Mouse (Mus musculus) retina, postnatal 1 day (tissue): ENCODE results near the gene Gna15.

Experiments
- DNase-seq: peaks from one replicate; pipeline ENCODE4 v3.0.0-alpha.2; 2012

The Gna15 gene

GRCm38 (mm10) chr10:81465265-81465645 lies 58.8 kb downstream of the Gna15 start:
- peak; percentile 23 for DNase-seq

- peak; percentile 84 for DNase-seq
Measured at GRCm38 (mm10) chr10:81464405-81465264, 59.4 kb downstream of the Gna15 start.

DNA sequence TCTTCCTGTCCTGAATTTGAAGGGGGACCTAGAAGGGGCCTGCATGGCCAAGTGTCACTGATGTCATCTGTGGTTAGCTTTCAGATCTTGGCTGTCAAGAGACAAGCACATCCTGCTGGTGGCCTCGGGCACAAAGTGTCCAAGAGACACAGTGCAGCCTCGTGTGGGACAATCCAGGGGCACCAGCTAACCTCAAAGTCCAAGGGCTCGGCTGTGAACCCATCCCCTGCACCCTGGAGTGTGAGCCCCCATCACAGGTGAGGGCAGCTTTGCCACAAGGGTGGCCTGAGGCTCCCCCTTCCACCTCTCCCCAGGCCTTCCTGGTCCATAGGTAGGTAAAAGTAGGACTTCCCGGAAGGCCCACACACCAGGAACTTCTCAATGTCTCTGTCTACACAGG lies 60.5 kb downstream of the Gna15 start:
- DNase-seq = no peak

- no peak for DNase-seq
Measured at GRCm38 (mm10) chr10:81462917-81463316, 61.1 kb downstream of the Gna15 start.

GRCm38 (mm10) chr10:81462415-81462804 lies 61.6 kb downstream of the Gna15 start:
- DNase-seq = no peak

DNA sequence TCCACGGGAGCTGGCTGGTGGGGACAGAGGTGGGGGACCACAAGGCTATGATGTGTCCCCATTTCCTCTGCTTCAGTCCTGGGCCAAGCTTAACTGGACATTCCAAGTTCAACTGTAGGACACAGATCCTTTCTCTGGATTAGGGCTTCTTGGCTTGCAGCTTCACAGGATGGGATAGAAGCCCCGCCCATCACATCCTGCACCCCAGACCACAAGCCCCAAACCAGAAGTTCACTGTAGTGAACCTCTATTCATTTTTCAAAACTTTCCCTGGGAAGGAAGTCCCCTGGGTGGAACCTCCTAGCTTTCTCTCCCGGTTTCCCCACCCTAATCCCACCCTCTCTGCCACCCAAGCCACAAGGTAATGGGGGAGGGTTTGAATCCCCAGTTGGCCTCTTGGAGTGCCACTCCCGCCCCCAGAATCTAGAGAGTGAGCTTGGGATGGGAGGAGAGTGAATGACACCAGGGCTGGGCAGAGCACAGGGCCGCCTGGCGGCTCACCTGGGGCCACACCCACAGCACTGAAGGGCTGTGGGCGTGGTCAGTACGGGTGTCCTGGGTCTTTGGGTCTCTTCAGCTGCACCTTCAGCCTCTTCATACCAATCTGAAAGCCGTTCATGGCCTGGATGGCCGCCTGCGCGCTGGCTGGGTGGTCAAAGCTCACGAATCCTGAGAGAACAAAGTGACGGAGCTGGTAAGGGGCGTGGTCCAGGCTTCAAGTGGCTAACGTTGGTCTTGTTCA lies 62.2 kb downstream of the Gna15 start:
- DNase-seq = no peak

DNA sequence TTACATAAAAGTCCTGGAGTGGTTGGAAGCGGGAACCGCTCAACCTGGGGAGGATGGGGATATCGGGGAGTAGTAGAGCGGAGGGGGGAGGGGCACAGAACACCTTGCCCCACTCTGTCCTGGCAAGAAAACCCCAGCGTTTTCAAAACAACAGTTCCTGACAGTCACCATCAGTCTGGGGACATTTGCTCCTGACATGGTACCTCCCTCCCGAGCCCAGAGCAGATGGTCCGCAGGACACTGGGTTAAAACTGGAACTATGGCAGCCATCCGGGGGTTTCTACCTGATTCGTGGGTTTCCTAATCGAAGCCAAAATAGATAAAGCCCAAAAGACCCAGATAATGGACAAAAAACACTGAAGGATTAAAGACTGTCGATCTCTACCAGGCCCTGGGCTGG lies 63.1 kb downstream of the Gna15 start:
- DNase-seq = no peak

DNA sequence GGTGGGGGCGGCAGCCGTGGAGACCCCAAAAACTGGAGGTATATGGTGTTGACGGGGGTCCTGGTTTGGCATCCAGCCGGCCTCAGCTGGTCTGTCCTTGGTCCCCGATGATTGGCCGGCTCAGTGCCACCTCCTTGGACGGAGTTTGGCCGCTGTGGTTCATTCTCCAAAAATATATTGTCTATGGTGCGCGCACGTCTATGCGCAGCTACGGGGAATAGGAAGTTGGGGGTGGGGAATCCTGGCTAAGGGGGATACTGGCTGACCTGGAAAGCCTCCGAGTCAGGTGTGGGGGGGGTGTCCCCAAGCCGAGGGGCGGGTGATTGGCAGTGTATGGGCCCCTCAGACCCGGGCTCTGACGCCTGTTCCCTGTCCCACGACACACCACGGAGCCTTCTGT lies 63.6 kb downstream of the Gna15 start:
- DNase-seq = no peak

- no peak for DNase-seq
Measured at GRCm38 (mm10) chr10:81459399-81459798, 64.6 kb downstream of the Gna15 start.

- no peak for DNase-seq
Measured at GRCm38 (mm10) chr10:81458267-81458666, 65.8 kb downstream of the Gna15 start.

GRCm38 (mm10) chr10:81457624-81458023 lies 66.4 kb downstream of the Gna15 start:
- DNase-seq = no peak

GRCm38 (mm10) chr10:81456983-81457563 lies 67.0 kb downstream of the Gna15 start:
- no peak for DNase-seq

GRCm38 (mm10) chr10:81455181-81455895 lies 68.7 kb downstream of the Gna15 start, which contains the start of gene Nfic:
TSS of gene Nfic (minus strand) at chr10:81455635.
- DNase-seq = no peak

GRCm38 (mm10) chr10:81454106-81454505 lies 69.9 kb downstream of the Gna15 start:
- no peak for DNase-seq

DNA sequence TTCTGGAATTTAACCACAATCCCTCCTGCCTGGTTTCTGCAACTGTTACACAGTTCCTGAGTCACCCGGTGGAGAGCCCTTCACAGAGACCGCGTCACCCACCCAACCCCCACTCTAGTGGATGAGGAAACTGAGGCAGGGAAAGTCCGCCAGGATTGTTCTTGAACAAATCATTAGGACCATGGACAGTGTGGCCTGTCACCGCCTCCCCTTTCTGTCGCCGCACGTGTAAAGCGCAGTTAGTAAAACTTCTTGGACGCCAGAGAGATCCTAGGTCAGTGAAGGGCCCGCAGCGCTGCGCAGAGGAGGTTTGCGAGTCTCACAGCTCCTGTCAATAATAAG lies 71.1 kb downstream of the Gna15 start:
- DNase-seq = no peak
